Mouse (Mus musculus) forebrain, embryonic 15.5 days (tissue): Measurements from ENCODE around the gene Pigk. TPM values are rescaled to one million over a fixed set of nuclear protein-coding genes. Genes with fewer than 3 reads are reported as not detected.

Experiments
- ATAC-seq: fragments of 200-750 bp; cut with Nextera tagmentation; replicated peaks from 2 replicates; pipeline ENCODE4 v1.8.0; 2017; ENCODE audit warnings: mild to moderate bottlenecking, moderate TSS enrichment, moderate library complexity
- H3K27ac ChIP-seq: fragments of 300-500 bp; sonication (generic); replicated peaks from 2 replicates; pipeline ENCODE4 v1.5.1; 2015; ENCODE audit warnings: mild to moderate bottlenecking, inconsistent platforms
- H3K27me3 ChIP-seq: fragments of 300-500 bp; sonication (generic); 2 replicates; pipeline ENCODE4 v1.6.1; 2015; ENCODE audit warnings: inconsistent platforms
- H3K36me3 ChIP-seq: fragments of 300-500 bp; sonication (generic); 2 replicates; pipeline ENCODE4 v1.6.1; 2015; ENCODE audit warnings: mild to moderate bottlenecking, inconsistent platforms
- H3K4me1 ChIP-seq: fragments of 300-500 bp; sonication (generic); 2 replicates; pipeline ENCODE4 v1.6.1; 2015; ENCODE audit warnings: inconsistent platforms
- H3K4me2 ChIP-seq: fragments of 300-500 bp; sonication (generic); replicated peaks from 2 replicates; pipeline ENCODE4 v1.6.1; 2015; ENCODE audit warnings: mild to moderate bottlenecking, inconsistent platforms
- H3K4me3 ChIP-seq: fragments of 300-500 bp; sonication (generic); 2 replicates; pipeline ENCODE4 v1.5.1; 2015; ENCODE audit warnings: mild to moderate bottlenecking, inconsistent platforms
- H3K9ac ChIP-seq: fragments of 300-500 bp; sonication (generic); replicated peaks from 2 replicates; pipeline ENCODE4 v1.6.1; 2015; ENCODE audit warnings: mild to moderate bottlenecking, inconsistent platforms
- H3K9me3 ChIP-seq: fragments of 300-500 bp; sonication (generic); 2 replicates; pipeline ENCODE4 v1.6.1; 2016; ENCODE audit warnings: inconsistent platforms
- WGBS: fragments of 180-500 bp; shearing (Covaris S2); methylation state at CpG from one replicate; pipeline ENCODE4 v1.1.7; 2015; ENCODE audit warnings: mixed read lengths; 5-methylcytosine and 5-hydroxymethylcytosine counted together
- polyA plus RNA-seq: library from polyadenylated mRNA; unstranded; fragments of >200 nt; fragmentation: Nextera tagmentation; extraction: Ambion mirVana; gene quantifications from 2 replicates; pipeline ENCODE4 v1.2.1, GENCODE M21; 2015

Gene Pigk
- polyA plus RNA-seq, 1 experiment from 2014 or later = 31.0 TPM

- Histone ChIP-seq H3K9me3 (no peaks in the 10 kb centered on the region), H3K4me2 (no peak overlapping the region), H3K27ac (no peak overlapping the region), H3K9ac (no peak overlapping the region), H3K4me3 (no peak overlapping the region), H3K36me3 (no peaks in the 10 kb centered on the region), H3K27me3 (no peaks in the 10 kb centered on the region), H3K4me1 (peaks cover 17% of the 10 kb centered on the region)
- ATAC-seq = no peak
- 54% methylated on average over 7 of the region's 7 CpGs for WGBS
Measured at GRCm38 (mm10) chr3:152888116-152888515, 174.2 kb downstream of the Pigk start.

GRCm38 (mm10) chr3:152894935-152895334, 181.0 kb downstream of the Pigk start:
- no peak for ATAC-seq
- H3K4me1 ChIP-seq = no peaks in the 10 kb centered on the region
- H3K4me3 ChIP-seq = no peak overlapping the region
- H3K27ac ChIP-seq = no peak overlapping the region
- H3K36me3 ChIP-seq = no peaks in the 10 kb centered on the region
- H3K4me2 ChIP-seq = no peak overlapping the region
- no peaks in the 10 kb centered on the region for H3K9me3 ChIP-seq
- no peak overlapping the region for H3K9ac ChIP-seq
- H3K27me3 ChIP-seq = no peaks in the 10 kb centered on the region
- 64% methylated on average over 4 of the region's 4 CpGs for WGBS

DNA sequence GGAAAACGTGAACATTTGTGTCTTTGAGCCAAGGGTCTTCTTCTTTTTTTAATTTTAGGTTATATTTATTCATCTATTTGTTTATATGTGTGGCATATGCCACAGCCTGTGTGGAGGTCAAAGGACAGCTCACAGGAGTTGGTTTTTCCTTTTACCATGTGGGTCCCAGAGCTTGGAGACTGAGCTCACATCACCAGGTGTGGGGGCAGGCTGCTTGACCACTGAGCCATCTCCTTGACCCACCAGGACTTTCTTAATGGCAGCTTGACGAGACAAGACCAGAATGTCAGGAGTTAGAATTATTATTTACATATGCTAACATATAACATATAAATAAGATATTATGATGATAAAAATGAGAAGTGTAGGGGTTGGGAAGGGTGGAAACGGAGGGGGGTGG, 182.2 kb downstream of the Pigk start:
- no peak overlapping the region for H3K9ac ChIP-seq
- H3K4me3 ChIP-seq = no peak overlapping the region
- no peaks in the 10 kb centered on the region for H3K27me3 ChIP-seq
- no peaks in the 10 kb centered on the region for H3K4me1 ChIP-seq
- no peaks in the 10 kb centered on the region for H3K9me3 ChIP-seq
- no peak for ATAC-seq
- WGBS = 78% methylated on average over 3 of the region's 3 CpGs
- H3K4me2 ChIP-seq = no peak overlapping the region
- H3K36me3 ChIP-seq = no peaks in the 10 kb centered on the region
- no peak overlapping the region for H3K27ac ChIP-seq

DNA sequence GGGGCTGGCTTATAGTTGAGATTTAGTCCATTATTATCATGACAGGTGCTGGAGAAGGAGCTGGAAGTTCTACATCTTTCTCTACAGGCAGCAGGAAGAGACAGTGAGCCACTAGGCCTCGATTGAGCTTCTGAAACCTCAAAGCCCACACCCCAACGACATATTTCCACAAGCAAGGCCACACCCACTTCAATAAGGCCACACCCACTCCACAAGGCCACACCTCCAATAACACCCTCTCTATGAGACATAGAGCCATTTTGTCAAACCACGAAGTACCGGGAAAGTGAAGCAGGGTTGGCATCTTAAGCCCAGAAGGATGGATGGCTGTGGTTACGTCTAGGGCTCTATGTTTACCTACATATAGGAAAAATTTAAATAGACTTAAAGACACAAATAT, 183.3 kb downstream of the Pigk start:
- Histone ChIP-seq H3K9ac (no peak overlapping the region), H3K27ac (no peak overlapping the region), H3K4me3 (no peak overlapping the region), H3K36me3 (no peaks in the 10 kb centered on the region), H3K4me2 (no peak overlapping the region), H3K9me3 (no peaks in the 10 kb centered on the region), H3K27me3 (no peaks in the 10 kb centered on the region), H3K4me1 (no peaks in the 10 kb centered on the region)
- ATAC-seq = no peak
- 86% methylated on average over 5 of the region's 5 CpGs for whole genome bisulfite sequencing

GRCm38 (mm10) chr3:152898906-152899305, 185.0 kb downstream of the Pigk start:
- no peaks in the 10 kb centered on the region for H3K27me3 ChIP-seq
- H3K4me1 ChIP-seq = no peaks in the 10 kb centered on the region
- H3K36me3 ChIP-seq = no peaks in the 10 kb centered on the region
- no peak overlapping the region for H3K4me2 ChIP-seq
- H3K9me3 ChIP-seq = no peaks in the 10 kb centered on the region
- no peak overlapping the region for H3K9ac ChIP-seq
- no peak overlapping the region for H3K27ac ChIP-seq
- no peak overlapping the region for H3K4me3 ChIP-seq
- ATAC-seq = no peak
- WGBS = 91% methylated on average over 9 of the region's 9 CpGs

- Histone ChIP-seq H3K4me1 (peaks cover 5% of the 10 kb centered on the region), H3K27ac (no peak overlapping the region), H3K4me2 (no peak overlapping the region), H3K27me3 (no peaks in the 10 kb centered on the region), H3K4me3 (no peak overlapping the region), H3K9me3 (no peaks in the 10 kb centered on the region), H3K9ac (no peak overlapping the region), H3K36me3 (no peaks in the 10 kb centered on the region)
- no peak for ATAC-seq
- 95% methylated on average over 10 of the region's 10 CpGs for WGBS
Measured at GRCm38 (mm10) chr3:152905026-152905425, 191.1 kb downstream of the Pigk start.

DNA sequence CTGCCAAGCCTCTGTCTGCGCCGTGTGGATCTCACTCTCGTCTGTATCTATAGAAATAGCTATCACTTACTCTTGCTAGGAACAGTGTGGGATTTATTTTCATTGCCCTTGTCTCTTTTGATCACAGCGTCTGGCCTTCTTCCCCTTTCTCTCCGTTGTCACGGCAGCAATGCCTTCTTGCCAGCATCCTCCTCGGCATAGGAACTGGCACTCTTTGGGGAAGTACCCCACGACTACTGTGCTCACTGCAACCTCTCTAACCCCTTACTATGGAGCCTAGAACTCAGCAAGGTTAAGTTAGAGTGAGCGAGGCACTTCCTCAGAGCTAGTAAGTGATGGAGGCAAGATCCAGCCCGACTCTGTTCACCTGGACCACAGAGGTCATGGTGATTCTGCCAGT, 191.9 kb downstream of the Pigk start:
- 51% methylated on average over 10 of the region's 10 CpGs for WGBS
- Histone ChIP-seq H3K36me3 (no peaks in the 10 kb centered on the region), H3K27me3 (no peaks in the 10 kb centered on the region)

GRCm38 (mm10) chr3:152907087-152907486, 193.2 kb downstream of the Pigk start:
- no peaks in the 10 kb centered on the region for H3K9me3 ChIP-seq
- no peaks in the 10 kb centered on the region for H3K36me3 ChIP-seq
- no peak overlapping the region for H3K9ac ChIP-seq
- H3K27me3 ChIP-seq = no peaks in the 10 kb centered on the region
- H3K4me3 ChIP-seq = no peak overlapping the region
- ATAC-seq = no peak
- peaks cover 5% of the 10 kb centered on the region for H3K4me1 ChIP-seq
- no peak overlapping the region for H3K27ac ChIP-seq
- 69% methylated on average over 5 of the region's 5 CpGs for WGBS
- H3K4me2 ChIP-seq = no peak overlapping the region

More for the DNA sequence above, 191.9 kb downstream of the Pigk start:
- H3K4me3 ChIP-seq = no peak overlapping the region
- H3K4me2 ChIP-seq = no peak overlapping the region
- no peak for ATAC-seq
- H3K9ac ChIP-seq = no peak overlapping the region
- peaks cover 5% of the 10 kb centered on the region for H3K4me1 ChIP-seq
- H3K27ac ChIP-seq = no peak overlapping the region
- no peaks in the 10 kb centered on the region for H3K9me3 ChIP-seq

GRCm38 (mm10) chr3:152907683-152908082, 193.8 kb downstream of the Pigk start:
- Histone ChIP-seq H3K9ac (no peak overlapping the region), H3K27me3 (no peaks in the 10 kb centered on the region), H3K4me2 (no peak overlapping the region), H3K27ac (no peak overlapping the region), H3K9me3 (no peaks in the 10 kb centered on the region), H3K36me3 (no peaks in the 10 kb centered on the region), H3K4me1 (peaks cover 5% of the 10 kb centered on the region), H3K4me3 (no peak overlapping the region)
- 80% methylated on average over 5 of the region's 5 CpGs for WGBS
- ATAC-seq = no peak

- Histone ChIP-seq H3K9me3 (no peaks in the 10 kb centered on the region), H3K4me2 (no peak overlapping the region), H3K36me3 (no peaks in the 10 kb centered on the region), H3K4me3 (no peak overlapping the region), H3K27me3 (no peaks in the 10 kb centered on the region), H3K9ac (no peak overlapping the region), H3K4me1 (no peaks in the 10 kb centered on the region), H3K27ac (no peak overlapping the region)
- ATAC-seq = no peak
- WGBS = 92% methylated on average over 4 of the region's 4 CpGs
Measured at GRCm38 (mm10) chr3:152911578-152911977, 197.7 kb downstream of the Pigk start.

- no peaks in the 10 kb centered on the region for H3K9me3 ChIP-seq
- no peak overlapping the region for H3K4me3 ChIP-seq
- no peak for ATAC-seq
- WGBS = 90% methylated on average over 23 of the region's 23 CpGs
- no peaks in the 10 kb centered on the region for H3K27me3 ChIP-seq
- H3K4me1 ChIP-seq = no peaks in the 10 kb centered on the region
- no peak overlapping the region for H3K4me2 ChIP-seq
- no peaks in the 10 kb centered on the region for H3K36me3 ChIP-seq
- no peak overlapping the region for H3K9ac ChIP-seq
- no peak overlapping the region for H3K27ac ChIP-seq
Measured at GRCm38 (mm10) chr3:152912216-152913101, 198.6 kb downstream of the Pigk start.

- ATAC-seq = no peak
- H3K9ac ChIP-seq = no peak overlapping the region
- H3K4me3 ChIP-seq = no peak overlapping the region
- H3K9me3 ChIP-seq = no peaks in the 10 kb centered on the region
- H3K27ac ChIP-seq = no peak overlapping the region
- H3K4me2 ChIP-seq = no peak overlapping the region
- no peaks in the 10 kb centered on the region for H3K36me3 ChIP-seq
- 95% methylated on average over 10 of the region's 10 CpGs for WGBS
- no peaks in the 10 kb centered on the region for H3K4me1 ChIP-seq
- H3K27me3 ChIP-seq = no peaks in the 10 kb centered on the region
Measured at GRCm38 (mm10) chr3:152913150-152913549, 199.2 kb downstream of the Pigk start.

- Histone ChIP-seq H3K9me3 (no peaks in the 10 kb centered on the region), H3K27me3 (no peaks in the 10 kb centered on the region), H3K36me3 (no peaks in the 10 kb centered on the region), H3K4me1 (no peaks in the 10 kb centered on the region), H3K9ac (no peak overlapping the region), H3K27ac (no peak overlapping the region), H3K4me2 (no peak overlapping the region), H3K4me3 (no peak overlapping the region)
- ATAC-seq = no peak
- 94% methylated on average over 3 of the region's 3 CpGs for WGBS
Measured at GRCm38 (mm10) chr3:152913625-152914024, 199.7 kb downstream of the Pigk start.
